Mouse (Mus musculus) R1 (cell line): ENCODE results near the gene Lyrm7.
"Not testable (repeated sequence)": the region's sequence is repeated elsewhere in the genome, so short reads cannot be mapped to it uniquely, and the experiment has no call there.

Experiments
- DNase-seq: peaks from one replicate; pipeline ENCODE4 v3.0.0-alpha.2; 2018; ENCODE audit warnings: low read depth, low spot score

Gene Lyrm7

DNA sequence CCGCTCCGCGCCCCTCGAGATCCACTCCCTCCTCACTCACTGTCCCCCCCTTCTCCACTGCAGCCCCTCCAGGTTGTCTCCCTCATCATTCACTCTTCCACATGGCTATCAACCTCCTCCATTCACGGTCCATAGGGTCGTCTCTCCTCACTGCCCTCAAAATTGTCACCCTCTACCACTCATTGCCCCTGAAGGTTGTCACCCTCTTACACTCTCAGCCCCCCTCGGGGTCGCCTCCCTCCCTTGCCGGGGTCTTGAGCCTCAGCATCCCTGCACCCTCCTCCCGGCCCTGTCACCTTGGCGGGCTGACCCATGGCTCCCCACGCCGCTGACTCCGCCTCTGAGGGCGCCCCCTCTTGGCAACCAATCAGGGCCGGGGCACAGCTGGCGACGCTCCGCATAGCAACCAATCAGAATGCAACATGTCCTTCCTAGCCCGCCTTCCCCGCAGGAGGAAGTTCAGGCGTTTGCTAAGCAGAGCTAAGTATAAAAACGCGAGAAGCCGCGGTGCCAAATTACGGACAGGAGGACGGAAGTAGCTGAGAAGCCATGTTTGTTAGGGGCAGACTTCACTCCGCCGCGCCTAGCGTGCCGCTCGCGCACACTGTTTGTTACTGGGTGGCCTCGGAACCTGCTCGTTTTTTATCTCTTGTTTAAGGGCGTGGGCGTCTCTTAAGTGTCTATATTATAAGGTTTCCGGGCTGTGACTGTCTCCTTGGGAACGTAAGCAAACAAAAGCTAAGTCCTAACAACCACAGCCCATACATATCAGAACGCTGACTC is at the start of gene Lyrm7:
Gene Lyrm7 (minus strand): TSS at position 661 of the 783 bp plus-strand sequence.
- DNase-seq, result peak; percentile 100

DNA sequence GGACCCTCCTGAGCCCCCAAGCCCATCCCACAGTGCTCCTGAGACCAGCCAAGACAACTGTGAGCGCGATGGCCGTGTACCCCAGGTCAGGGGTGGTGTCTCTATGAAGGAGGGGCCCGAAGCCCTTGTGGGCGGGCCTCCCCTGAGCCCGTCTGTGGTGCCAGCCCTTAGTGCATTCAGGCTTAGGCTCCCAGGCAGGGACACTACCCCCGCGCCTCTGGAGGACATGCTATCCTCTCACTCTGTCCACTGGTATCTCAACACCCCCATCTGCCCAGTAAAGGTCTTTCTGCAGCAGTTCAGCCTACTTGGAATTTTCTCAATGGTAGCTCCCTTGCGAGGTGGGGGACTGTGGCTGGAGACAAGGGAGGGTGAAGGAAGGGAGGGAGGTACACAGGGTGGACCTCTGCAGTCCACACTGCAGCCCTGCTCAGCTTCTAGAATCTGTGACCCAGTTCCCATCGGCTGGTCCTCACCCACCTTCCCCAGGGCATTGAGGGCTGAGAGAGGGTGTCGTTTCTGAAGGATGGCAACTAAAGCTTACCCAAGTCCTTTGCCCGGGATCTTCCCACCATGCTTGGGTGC is 49.5 kb upstream of the Lyrm7 start:
- DNase-seq, result no peak

DNA sequence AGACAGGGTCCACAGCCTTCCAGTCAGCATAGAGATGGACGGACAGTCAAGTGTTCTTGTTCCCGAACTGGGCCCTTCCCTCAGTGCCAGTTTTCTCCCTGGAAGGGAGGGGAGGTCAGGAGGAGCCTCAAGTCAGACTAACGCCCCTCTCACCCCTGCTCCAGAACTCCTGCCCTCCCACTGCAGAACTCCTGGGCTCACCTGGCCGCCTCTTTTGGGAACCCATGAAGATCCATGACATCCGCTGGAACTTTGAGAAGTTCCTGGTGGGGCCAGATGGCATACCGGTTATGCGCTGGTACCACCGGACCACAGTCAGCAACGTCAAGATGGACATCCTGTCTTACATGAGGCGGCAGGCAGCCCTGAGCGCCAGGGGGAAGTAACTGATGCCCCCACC is 48.6 kb upstream of the Lyrm7 start:
- no peak for DNase-seq

DNA sequence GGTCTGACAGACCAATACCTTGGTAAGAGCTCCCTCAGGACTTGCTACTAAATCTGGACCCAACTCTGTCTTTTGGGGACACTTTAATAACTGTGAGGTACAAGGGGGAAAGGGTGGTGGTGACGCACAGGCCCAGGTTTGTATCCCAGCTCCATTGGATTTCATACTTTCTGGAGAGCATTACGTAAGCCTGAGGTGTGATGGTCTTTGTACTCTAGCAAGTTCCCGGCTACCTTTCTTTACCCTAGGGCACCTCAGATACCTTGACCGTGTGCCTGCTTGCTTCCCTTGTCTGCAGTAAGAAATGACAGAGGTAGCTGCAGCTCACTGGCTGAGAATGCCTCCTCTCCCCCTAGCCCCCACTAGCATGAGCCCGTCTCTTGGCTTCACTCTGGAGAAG is 46.5 kb upstream of the Lyrm7 start:
- no peak for DNase-seq

DNA sequence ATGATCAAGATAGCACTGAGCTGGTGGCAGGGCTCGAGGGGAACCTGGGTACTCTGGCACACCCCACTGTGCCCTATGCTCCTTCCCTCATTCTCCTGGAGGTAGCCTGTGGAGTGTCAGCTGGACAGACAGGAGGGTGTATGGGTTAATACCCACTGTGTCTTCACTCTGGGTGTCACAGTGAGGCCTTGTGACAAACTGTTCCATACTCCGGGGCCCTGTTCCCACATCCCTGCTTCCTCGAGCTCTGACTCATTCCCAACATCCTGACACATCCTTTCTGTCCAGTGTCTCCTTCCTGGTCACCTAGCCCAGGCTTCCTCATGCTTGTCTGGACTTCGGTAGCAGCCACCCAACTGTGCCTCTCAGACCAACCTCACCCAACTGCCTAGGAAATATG is 45.8 kb upstream of the Lyrm7 start:
- no peak for DNase-seq

DNA sequence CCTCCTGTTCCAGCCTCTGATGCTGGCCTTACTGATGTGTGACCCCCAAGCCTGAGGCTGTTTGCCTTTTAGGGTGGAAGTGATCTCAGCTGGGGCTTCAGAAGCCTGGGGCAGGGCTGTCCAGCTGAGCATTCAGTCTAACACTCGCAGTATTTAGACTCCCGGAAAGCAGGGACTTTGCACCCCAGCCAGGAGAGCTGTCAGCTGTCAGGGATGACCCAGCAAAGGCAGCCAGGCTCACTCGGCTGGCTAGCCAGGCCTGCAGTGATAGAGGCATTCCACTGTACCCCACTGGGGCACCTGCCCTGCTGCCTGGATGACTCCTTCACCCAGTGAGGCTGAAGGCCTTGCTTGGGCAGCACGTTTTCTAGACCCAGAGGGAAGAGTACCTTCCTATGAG is 45.2 kb upstream of the Lyrm7 start:
- no peak for DNase-seq

DNA sequence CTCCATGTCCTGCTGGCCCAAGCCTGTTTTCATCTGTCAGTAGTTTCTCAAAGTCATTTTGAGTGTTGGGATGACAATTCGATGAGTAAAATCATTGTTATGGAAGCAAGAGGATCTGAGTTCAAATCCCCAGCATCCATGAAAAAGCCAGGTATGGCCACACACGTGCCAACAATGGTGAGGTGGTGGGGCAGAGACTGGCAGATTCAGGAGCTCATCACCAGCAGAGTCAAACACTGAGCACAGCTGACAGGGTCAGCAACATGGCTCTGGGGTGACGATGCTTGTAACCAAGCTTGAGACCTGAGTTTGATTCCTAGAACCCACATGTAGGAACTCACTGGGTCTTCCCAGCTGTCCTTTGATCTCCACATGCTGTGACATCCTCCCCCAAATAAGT is 44.4 kb upstream of the Lyrm7 start:
- DNase-seq, result no peak

DNA sequence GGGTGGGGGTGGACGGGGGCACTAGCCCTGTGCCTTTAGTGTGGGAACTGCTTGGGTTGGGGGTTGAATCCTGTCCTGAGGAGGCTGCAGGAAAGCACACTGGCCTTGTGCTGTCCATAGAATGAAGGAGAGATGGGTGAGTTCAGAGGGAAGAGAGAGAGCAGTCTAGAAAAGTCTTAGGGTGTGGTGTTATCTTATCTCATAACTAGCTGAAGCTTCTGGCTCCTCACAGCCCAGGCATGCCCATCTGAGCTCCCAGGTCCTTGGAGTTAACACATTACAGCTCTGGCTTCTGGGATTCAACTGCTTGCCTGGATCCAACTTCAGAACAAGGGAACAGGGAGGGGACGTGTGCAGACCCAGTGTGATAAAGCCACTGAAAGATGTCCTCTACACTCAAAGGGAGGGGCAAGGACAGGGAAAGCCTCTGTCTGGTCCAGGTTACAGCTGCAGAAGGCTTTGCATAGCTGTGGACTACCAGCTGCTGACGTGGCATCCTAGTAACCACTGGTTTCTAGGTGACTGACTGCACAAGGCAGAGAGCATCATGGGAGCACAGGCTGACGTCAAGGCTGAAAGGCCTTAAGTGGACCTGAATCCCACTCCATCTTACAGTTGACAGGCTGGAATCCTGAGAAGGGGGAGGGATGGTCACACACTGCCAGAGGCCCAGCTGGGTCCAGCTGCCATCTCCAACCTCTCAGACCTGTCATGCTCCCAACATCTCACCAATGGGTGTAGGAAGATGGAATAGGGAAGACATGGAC is 43.4 kb upstream of the Lyrm7 start:
- DNase-seq, result peak; percentile 15

DNA sequence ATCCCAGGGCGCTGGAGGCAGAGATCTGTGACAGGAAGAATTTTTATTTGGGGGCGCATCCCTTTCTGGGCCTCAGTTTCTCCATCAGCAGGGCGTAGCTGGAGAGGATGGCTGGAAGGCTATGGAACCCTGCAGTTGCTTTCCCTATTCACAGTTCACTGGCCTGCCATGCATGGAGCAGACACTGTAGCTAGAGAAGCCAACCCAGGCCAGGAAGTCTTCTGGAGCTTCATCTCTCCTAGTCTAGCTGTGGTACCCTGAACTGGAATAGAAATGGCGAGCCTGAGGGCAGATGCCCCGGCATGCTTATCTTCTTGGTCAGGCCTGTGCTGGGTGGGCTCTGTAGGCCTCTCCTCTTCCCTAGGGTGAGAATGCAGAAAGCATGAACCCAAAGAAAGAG is 42.6 kb upstream of the Lyrm7 start:
- DNase-seq, result no peak

DNA sequence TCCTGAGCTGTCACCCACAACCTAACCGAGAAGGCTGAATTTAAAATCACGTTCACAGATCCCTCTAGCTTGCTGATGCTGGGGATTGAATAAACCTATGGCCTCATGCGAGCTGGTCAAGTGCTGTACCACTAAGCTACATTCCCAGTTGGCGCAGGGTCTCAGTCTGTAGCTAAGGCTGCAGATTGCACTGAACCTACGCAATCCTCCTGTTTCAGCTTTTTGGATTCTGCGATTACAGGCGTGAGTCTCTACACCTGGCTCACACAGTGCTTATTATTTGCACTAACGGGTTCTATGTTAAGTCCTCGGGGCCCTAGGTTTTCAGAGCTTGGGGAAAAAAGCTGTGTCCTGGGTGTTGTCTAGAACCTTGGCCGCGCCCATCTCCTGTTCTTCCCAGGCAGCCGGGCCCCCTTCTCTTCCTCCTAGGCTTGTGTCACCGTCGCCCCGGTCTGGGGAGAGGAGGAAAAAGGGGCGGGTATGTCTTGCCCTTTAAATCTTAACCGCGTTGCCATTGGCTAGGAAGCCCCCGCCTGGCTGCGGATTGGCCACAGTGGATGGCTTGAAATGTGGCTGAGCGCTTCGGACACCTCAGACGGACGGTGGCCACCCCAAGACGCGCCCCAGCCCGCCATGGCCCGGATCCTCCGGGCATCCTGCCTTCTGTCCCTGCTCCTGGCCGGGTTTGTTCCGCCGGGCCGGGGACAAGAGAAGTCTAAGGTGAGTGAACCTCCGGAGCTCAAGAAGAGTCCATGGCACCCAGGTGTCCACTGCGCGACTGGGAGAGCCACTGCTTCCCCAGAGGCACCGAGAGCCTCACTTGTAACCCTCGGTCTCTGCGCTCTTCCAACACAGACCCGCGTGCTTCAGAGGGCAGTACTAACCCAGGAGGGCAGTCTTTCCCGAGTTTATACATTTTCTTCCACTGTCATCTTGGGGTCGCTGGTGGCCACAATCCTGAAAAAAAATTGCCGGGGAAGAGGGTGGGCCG is 41.9 kb upstream of the Lyrm7 start, which contains the start of gene Gpx3:
Gene Gpx3 (plus strand): TSS at position 121 of the 991 bp plus-strand sequence.
- peak; percentile 84 for DNase-seq

DNA sequence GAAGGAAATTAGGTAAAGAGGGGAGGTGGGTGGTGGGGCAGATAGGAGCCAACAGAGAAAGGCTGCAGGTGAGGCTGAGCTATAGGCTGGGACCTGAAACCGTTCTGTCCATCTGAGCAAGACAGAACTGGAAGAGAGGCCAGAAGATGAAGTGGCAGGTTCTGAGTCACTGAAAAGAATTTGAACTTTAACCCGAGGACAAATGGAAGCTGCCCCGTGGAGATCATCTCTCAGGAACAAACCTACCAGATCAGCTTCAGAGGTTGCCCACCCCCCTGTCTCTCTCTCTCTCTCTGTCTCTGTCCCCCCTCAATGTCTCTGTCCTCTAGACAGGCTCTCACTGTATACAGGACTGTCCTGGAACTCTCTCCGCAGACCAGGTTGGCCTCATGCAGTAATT is 38.9 kb upstream of the Lyrm7 start:
- DNase-seq, result no peak

DNA sequence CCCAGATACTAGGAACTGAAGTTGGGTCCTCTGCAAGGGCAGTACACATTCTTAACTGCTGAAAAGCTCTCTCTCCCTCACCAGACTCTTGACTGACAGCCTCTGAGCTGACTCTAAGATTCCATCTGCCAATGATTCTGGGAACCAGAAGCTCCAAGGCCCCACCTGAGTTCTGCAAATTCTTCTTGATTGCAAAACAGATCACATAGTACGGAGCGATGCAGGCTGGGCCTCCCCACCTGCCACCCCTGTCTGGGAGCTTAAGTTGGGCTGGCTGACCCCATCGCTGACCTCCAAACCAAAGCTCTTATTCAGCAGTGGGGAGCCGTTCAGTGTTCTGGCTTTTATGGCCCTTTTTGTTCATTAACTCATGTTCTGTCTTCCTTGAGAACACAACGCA is 36.8 kb upstream of the Lyrm7 start:
- DNase-seq, result no peak

DNA sequence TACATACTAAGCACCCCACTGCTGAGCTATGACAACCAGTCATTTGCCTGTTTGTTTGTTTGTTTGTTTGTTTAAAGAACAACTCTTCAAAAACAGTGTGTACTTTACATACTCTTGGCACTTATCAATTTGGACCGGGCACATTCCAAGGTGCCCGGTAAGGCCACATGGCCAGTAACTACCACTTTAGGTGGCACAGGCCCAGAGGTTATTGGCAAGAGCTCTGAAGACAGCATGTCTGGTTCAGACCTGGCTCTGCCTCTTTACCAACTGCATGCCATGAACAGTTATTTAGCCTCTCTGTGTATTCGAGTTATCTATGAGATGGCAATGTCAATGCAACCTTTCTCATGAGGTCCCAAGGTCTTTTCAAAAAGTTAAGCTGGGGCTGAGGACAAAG is 35.9 kb upstream of the Lyrm7 start:
- not testable (repeated sequence) for DNase-seq

DNA sequence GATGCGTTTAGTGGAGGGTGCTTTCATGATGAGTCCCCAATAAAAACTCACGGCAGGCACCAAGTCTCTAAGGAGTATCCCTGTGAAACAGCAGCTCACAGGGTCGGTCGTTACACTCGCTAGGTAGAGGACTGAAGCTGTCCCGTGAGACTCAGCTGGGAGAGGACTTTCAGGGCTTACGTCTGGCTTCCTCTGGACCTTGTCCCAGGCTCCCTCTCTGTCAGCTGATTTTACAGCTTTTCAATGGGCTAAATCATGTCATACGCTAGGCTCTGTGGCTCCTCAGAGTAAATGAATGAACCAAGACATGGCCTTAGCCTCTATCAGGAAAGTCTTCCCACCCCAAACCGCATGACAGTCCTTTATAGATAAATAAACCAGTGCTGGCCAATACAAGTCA is 33.9 kb upstream of the Lyrm7 start:
- no peak for DNase-seq

DNA sequence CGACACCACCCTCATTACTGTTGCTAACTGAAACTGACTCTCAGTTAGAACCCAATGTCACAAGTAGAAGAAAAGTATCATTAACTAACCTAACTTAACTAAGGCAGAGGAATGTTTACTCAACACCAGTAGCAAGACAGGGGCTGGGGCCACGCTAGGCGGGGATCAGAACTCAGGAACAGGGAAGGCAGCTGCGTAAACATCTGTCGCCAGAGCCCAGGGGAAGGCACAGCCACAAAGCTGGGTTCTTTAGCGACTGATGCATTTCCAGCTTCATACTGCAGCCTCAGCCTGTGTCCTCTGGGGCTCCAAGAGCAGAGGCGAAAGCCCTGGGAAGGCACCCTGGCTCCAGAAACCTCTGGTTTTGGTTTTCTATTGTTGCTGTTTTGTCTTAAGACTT is 31.4 kb upstream of the Lyrm7 start:
- no peak for DNase-seq

DNA sequence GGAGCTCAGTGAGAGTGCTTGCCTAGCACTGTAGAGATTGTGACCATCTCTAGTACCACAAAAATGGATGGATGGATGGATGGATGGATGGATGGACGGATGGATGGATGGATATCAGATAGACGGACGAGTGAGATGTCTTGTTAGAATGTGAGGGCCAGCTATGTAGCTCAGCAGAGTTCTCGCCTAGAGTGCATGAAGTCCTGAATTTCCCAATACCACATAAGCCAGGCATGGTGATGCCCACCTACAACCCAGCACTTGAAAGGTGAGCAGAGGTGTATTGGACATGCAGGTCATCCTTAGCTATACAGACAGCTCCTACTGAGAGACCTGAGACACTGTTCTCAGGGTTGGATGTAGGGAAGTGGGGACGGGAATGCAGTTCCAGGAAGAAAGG is 30.6 kb upstream of the Lyrm7 start:
- no peak for DNase-seq

DNA sequence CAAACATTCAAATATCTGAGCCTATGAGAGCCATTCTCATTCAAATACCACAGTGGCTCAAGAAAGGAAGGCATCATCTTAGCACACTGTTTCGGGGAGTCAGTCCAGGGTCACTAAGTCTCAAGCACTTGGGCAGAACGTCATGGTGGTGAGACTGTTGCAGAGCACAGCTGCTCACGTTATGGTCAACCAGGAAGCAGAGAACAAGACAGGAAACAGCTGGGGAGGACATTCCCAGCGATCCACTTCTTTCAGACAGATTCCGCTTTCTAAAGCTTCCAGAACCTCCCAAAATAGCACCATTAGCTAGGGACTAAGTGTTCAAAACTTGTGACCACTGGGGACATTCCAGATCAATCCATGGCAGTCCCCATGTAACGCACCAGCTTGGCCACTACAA is 27.2 kb upstream of the Lyrm7 start:
- no peak for DNase-seq

DNA sequence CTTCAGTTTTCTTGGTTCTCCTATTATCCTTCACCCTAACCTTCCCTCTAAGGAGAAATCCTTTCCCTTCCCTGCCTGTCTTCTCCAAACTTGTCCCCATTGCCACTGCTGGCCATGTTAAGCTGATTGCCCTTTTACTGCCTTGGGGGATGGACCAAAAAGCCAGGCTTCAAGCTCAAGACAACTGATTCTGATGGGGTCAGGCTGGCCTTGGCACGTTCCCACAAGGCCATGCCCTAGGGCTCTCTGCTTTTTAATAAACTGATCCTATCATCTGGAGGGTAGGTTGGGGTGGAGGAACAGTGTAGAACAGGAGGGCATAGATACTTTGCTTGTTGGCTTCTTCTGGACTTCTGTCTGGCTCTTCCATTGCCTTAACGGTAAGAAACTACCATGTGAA is 24.7 kb upstream of the Lyrm7 start:
- no peak for DNase-seq

DNA sequence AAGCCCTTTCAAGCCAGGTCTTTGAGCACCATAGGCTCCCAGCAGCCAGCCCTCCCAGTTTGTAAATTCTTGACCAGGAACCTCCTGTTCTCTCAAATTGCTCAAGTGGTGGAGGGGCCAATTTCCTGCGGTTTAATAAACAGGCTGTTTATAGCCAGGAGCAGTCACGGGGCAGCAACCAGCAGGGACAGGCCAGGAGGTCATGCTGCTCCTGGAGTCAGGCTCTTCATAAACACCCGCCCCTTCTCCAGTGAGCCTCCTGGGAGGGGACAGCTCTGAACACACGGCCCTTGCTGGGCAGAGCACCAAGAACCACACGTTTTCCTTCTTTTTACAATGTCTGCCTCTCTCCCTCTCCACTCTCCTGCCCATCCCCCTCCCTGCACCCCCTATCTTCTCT is 24.2 kb upstream of the Lyrm7 start:
- no peak for DNase-seq

DNA sequence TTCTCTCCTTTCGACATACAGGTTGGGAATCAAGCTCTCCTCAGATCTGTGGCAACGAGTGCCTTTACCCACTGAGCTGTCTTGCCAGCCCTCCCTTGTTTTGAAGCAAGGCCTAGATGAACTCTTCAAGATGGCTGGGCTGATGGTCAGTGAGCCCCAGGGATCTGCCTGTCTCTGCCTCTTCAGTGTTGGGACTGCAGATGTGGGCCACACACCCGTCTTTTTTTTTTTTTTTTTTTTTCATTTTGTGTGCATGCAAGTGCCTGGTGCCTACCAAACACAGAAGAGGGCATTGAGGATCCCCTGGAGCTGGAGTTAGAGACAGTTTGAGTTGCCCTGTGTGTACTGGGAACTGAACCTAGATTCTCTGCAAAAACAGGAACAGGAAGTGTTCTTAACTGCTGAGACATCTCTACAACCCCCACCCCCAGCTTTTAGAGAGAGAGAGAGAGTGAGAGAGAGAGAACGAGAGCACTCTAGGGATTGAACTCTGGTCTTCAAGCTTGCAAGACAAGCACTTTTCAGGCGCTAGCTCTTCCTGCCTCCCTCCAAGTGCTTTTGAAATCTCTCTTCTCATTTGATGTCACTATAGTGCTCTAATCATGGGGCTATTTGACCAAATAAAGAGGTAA is 23.6 kb upstream of the Lyrm7 start:
- no peak for DNase-seq

DNA sequence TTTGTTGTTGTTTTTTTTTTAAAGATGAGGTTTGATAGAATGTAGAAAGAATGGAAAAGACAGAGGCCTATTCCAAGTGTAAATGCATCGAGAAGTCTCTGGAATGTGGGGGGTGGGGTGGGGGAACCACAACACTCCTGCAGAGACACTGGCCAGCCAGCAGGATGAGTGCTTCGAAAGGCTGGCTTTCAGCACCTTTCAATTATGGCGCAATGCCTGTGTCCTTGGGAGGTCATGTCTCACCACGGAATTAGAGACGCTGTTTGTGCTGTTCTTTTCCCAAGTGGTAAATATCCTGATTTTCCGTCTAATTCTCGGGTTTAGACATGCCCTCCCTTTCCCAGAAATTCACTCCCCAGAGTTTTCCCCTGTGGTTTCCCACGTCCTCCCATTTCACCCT is 22.0 kb upstream of the Lyrm7 start:
- peak; percentile 77 for DNase-seq
